Mouse (Mus musculus) lung, embryonic 16.5 days (tissue): ENCODE results near the gene Mzt1. TPM values are rescaled to one million over a fixed set of nuclear protein-coding genes. Genes with fewer than 3 reads are reported as not detected.

ENCODE experiments used
- ATAC-seq: fragments of 200-750 bp; cut with Nextera tagmentation; 2 replicates; pipeline ENCODE4 v1.8.0; 2017; ENCODE audit warnings: low read depth, mild to moderate bottlenecking, moderate library complexity
- H3K27ac ChIP-seq: fragments of 300-500 bp; sonication (generic); 2 replicates; pipeline ENCODE4 v1.5.1; 2014; ENCODE audit warnings: mild to moderate bottlenecking, control low read depth, low read length
- H3K27me3 ChIP-seq: fragments of 300-500 bp; sonication (generic); 2 replicates; pipeline ENCODE4 v1.6.1; 2014; ENCODE audit warnings: low read depth, low read length, mixed read lengths; ENCODE audit not compliant: control insufficient read depth, insufficient read depth
- H3K36me3 ChIP-seq: fragments of 300-500 bp; sonication (generic); 2 replicates; pipeline ENCODE4 v1.6.1; 2014; ENCODE audit warnings: low read length; ENCODE audit not compliant: control insufficient read depth, insufficient read depth
- H3K4me1 ChIP-seq: fragments of 300-500 bp; sonication (generic); replicated peaks from 2 replicates; pipeline ENCODE4 v1.6.1; 2014; ENCODE audit warnings: low read length, mixed read lengths; ENCODE audit not compliant: control insufficient read depth, insufficient read depth
- H3K4me2 ChIP-seq: fragments of 300-500 bp; sonication (generic); 2 replicates; pipeline ENCODE4 v1.6.1; 2014; ENCODE audit warnings: low read depth, low read length, control low read depth
- H3K4me3 ChIP-seq: fragments of 300-500 bp; sonication (generic); 2 replicates; pipeline ENCODE4 v1.5.1; 2014; ENCODE audit warnings: mild to moderate bottlenecking, low read length, control low read depth
- H3K9ac ChIP-seq: fragments of 300-500 bp; sonication (generic); 2 replicates; pipeline ENCODE4 v1.6.1; 2014; ENCODE audit warnings: low read length, control low read depth
- H3K9me3 ChIP-seq: fragments of 300-500 bp; sonication (generic); 2 replicates; pipeline ENCODE4 v1.6.1; 2016; ENCODE audit warnings: low read length; ENCODE audit not compliant: control insufficient read depth
- WGBS: fragments of 180-500 bp; shearing (Covaris S2); extraction: QIAGEN DNeasy Blood & Tissue Kit; methylation state at CpG from one replicate; pipeline ENCODE4 v1.1.7; 2014; 5-methylcytosine and 5-hydroxymethylcytosine counted together
- polyA plus RNA-seq: library from polyadenylated mRNA; unstranded; fragments of >200 nt; fragmentation: Nextera tagmentation; extraction: Ambion mirVana; gene quantifications from 2 replicates; pipeline ENCODE4 v1.2.1, GENCODE M21; 2015

The Mzt1 gene
- polyA plus RNA-seq, 1 experiment from 2014 or later, result 68.2 TPM

GRCm38 (mm10) chr14:98989818-98990217 is 56.1 kb downstream of the Mzt1 start:
- ATAC-seq, result no peak
- Histone ChIP-seq H3K4me3 (no peak overlapping the region), H3K4me2 (no peak overlapping the region), H3K4me1 (no peaks in the 10 kb centered on the region), H3K27ac (no peak overlapping the region), H3K36me3 (no peaks in the 10 kb centered on the region), H3K27me3 (no peaks in the 10 kb centered on the region), H3K9ac (no peak overlapping the region), H3K9me3 (no peaks in the 10 kb centered on the region)
- WGBS, result 33% methylated on average over 3 of the region's 3 CpGs

Other genes with a start within 250 kb of the Mzt1 start
- 1.7 and 5.7 TPM in 2 replicates for gene Rpl36a-ps1, start 51.8 kb downstream of the Mzt1 start, polyA plus RNA-seq
- gene Bora, start 88 bp upstream of the Mzt1 start, polyA plus RNA-seq, result 71.3 and 72.4 TPM in 2 replicates
- 17.5 and 19.9 TPM in 2 replicates for gene Pibf1, start 53.3 kb upstream of the Mzt1 start, polyA plus RNA-seq
- 24.1 and 26.9 TPM in 2 replicates for gene Dis3, start 53.6 kb upstream of the Mzt1 start, polyA plus RNA-seq